Mouse (Mus musculus): ENCODE data around the gene Map3k5. TPM values are rescaled to one million over a fixed set of nuclear protein-coding genes. Genes with fewer than 3 reads are reported as not detected.

Gene Map3k5
- polyA plus RNA-seq, 1 experiment from 2014 or later = 4.0 TPM

DNA sequence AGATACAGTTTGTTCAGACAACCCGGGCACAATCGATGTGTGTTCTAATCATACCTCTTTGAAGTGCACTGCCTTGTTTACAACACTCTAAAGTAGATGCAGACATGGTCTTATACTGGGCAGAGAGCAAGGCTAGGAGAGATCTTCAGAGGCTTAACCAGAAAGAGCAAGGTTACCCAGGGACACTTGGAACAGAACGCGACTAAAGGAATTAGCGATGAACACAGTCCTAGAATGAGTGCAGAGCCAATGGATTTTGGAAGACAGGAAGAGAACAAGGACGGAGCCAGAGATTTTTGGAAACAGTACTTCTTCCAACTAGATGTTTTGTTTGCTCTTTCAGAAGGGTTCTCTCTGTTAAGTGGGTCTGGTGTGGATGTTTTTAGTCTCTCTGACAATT is 137.4 kb downstream of the Map3k5 start:
- Histone ChIP-seq H3K4me2 (replicated peaks; ENCODE audit: low read depth, low read length) (no peak overlapping the region), H3K9ac (ENCODE audit: low read depth, low read length) (no peak overlapping the region), H3K4me3 (ENCODE audit: low read length) (no peak overlapping the region), H3K9me3 (ENCODE audit: control insufficient read depth, low read length) (no peaks in the 10 kb centered on the region), H3K4me1 (ENCODE audit: control insufficient read depth, insufficient read depth, low read length) (no peaks in the 10 kb centered on the region), H3K36me3 (ENCODE audit: control insufficient read depth, insufficient read depth, low read length) (no peaks in the 10 kb centered on the region), H3K27me3 (ENCODE audit: control insufficient read depth, insufficient read depth, low read length) (no peaks in the 10 kb centered on the region), H3K27ac (ENCODE audit: low read depth, low read length) (no peak overlapping the region)
- no peak for ATAC-seq (ENCODE audit: low FRiP score, low TSS enrichment)
- WGBS = 92% methylated on average over 6 of the region's 6 CpGs

DNA sequence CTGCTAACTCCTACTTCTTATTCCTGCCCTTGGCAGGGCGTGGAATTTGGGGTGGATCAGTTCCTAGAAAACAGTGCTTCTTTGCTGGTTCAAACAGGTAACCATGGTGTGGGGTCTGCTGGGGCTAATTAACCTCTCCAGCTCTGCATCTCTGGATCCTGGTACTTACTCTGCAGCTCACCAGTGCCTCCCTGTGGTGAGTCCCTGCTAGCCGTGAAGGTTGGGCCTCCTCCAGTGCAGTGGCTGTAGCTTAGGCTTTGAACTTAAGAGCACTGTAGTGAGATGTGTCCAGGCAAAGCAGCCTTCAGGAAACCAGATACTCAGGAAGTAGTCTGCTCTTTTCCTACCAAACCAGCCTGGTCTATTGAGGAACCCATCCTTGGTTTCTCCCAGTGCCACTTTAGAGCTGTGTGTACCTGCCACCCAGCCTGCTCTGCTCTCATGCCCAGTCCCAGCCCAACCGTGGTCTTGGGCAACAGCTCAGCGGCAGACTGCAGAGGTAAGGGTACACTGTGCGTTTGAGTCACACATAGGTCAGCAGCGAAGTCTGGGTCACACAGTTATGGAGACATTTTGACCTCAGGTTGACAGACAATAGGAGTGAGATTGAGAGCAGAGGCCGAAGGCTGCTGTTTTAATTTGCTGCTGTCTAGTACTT is 139.1 kb downstream of the Map3k5 start:
- no peaks in the 10 kb centered on the region for H3K27me3 ChIP-seq (ENCODE audit: control insufficient read depth, insufficient read depth, low read length)
- 65% methylated on average over 7 of the region's 7 CpGs for WGBS
- no peaks in the 10 kb centered on the region for H3K9me3 ChIP-seq (ENCODE audit: control insufficient read depth, low read length)
- ATAC-seq (ENCODE audit: low FRiP score, low TSS enrichment) = peak; percentile 89
- H3K36me3 ChIP-seq (ENCODE audit: control insufficient read depth, insufficient read depth, low read length) = no peaks in the 10 kb centered on the region
- H3K4me1 ChIP-seq (ENCODE audit: control insufficient read depth, insufficient read depth, low read length) = no peaks in the 10 kb centered on the region
- H3K4me3 ChIP-seq (ENCODE audit: low read length) = no peak overlapping the region
- no peak overlapping the region for H3K27ac ChIP-seq (ENCODE audit: low read depth, low read length)
- H3K4me2 ChIP-seq (replicated peaks; ENCODE audit: low read depth, low read length) = no peak overlapping the region
- H3K9ac ChIP-seq (ENCODE audit: low read depth, low read length) = no peak overlapping the region

DNA sequence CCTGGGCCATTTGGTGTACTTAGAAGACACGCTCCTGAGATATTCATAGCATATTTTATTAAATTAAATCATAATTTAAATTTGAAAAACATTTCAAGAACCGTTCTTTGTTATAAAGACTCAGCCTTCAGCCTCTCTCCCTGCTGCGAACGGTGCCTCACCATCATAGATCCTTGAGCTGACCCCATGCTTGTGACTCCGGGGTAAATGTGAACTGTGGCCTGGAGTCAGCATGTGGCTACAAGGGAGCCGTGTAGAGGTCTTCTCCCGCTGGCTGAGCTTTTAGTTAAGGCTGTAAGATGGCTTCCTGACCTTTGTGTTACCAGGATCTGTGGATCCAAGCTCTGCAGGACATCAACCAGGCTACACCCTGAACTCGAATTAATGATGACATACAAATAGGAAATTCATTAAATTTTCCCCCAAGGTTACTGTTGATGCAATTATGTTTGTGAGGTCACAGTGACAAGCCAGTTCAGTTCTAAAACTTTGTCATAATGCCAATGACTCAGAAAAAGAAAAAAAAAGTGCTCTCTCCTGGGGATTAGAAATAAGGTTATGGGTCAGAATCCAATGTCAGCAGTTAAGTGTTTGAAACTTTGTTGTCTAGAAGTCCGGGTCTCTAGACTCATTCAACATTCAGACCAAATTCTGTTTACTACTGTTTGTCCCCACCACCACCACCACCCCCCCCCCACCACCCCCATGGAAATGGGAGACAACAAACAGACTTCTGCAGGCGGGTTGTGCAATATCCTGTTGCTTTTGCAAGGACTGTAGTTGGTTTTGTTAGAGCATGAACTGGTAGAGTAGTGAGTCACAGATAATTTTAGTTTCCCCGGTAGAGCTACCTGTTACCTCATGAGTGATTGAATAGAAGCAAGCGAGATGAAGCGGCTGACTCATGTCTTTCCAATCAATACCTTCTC is 142.5 kb downstream of the Map3k5 start:
- H3K4me3 ChIP-seq (ENCODE audit: low read length) = no peak overlapping the region
- no peaks in the 10 kb centered on the region for H3K9me3 ChIP-seq (ENCODE audit: control insufficient read depth, low read length)
- ATAC-seq (ENCODE audit: low FRiP score, low TSS enrichment) = no peak
- no peaks in the 10 kb centered on the region for H3K27me3 ChIP-seq (ENCODE audit: control insufficient read depth, insufficient read depth, low read length)
- no peaks in the 10 kb centered on the region for H3K4me1 ChIP-seq (ENCODE audit: control insufficient read depth, insufficient read depth, low read length)
- H3K9ac ChIP-seq (ENCODE audit: low read depth, low read length) = no peak overlapping the region
- H3K36me3 ChIP-seq (ENCODE audit: control insufficient read depth, insufficient read depth, low read length) = no peaks in the 10 kb centered on the region
- H3K27ac ChIP-seq (ENCODE audit: low read depth, low read length) = no peak overlapping the region
- 82% methylated on average over 13 of the region's 13 CpGs for WGBS
- H3K4me2 ChIP-seq (replicated peaks; ENCODE audit: low read depth, low read length) = no peak overlapping the region

DNA sequence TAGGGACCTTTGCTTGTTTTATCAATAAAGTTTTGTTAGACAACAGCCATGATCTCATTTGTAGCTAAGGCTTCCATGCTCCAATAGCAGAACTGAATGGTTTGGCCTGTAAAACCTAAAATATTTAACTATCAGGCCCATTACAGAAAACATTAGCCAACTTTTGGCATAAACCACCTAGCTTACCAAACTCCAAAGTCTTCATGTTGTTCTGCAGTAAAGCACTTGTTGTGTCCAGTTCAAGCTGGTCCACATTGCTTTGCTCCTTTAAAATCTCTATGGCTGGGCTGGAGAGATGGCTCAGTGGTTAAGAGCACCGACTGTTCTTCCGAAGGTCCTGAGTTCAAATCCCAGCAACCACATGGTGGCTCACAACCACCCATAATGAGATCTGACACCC is 144.1 kb downstream of the Map3k5 start:
- no peaks in the 10 kb centered on the region for H3K36me3 ChIP-seq (ENCODE audit: control insufficient read depth, insufficient read depth, low read length)
- H3K27ac ChIP-seq (ENCODE audit: low read depth, low read length) = no peak overlapping the region
- WGBS = 95% methylated on average over 2 of the region's 2 CpGs

DNA sequence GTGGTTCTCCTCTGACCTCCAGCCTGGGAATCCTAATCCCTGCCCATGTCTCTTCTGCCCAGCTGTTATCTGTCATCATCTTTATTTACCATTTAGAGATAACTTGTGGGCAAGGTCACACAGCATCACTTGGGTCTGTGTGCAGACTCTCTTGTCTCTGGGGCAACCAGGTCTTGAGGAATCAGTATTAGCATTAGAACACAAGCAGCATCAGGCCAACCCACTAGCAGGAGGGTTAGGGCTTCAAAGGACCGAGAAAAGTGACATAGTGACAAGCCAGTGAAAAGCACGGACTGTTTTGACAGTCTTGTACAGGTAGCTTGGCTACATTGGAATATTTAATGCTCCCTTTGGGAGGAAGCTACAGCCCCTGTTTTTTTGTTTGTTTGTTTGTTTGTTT is 153.6 kb downstream of the Map3k5 start:
- Histone ChIP-seq H3K4me3 (ENCODE audit: low read length) (no peak overlapping the region), H3K36me3 (ENCODE audit: control insufficient read depth, insufficient read depth, low read length) (no peaks in the 10 kb centered on the region), H3K9me3 (ENCODE audit: control insufficient read depth, low read length) (no peaks in the 10 kb centered on the region), H3K4me1 (ENCODE audit: control insufficient read depth, insufficient read depth, low read length) (no peaks in the 10 kb centered on the region), H3K27ac (ENCODE audit: low read depth, low read length) (no peak overlapping the region), H3K9ac (ENCODE audit: low read depth, low read length) (no peak overlapping the region), H3K4me2 (replicated peaks; ENCODE audit: low read depth, low read length) (no peak overlapping the region), H3K27me3 (ENCODE audit: control insufficient read depth, insufficient read depth, low read length) (no peaks in the 10 kb centered on the region)
- ATAC-seq (ENCODE audit: low FRiP score, low TSS enrichment) = no peak
- WGBS = 77% methylated on average over 2 of the region's 2 CpGs

More for the DNA sequence above, 144.1 kb downstream of the Map3k5 start:
- ATAC-seq (ENCODE audit: low FRiP score, low TSS enrichment) = no peak
- H3K4me1 ChIP-seq (ENCODE audit: control insufficient read depth, insufficient read depth, low read length) = no peaks in the 10 kb centered on the region
- H3K4me2 ChIP-seq (replicated peaks; ENCODE audit: low read depth, low read length) = no peak overlapping the region
- H3K9ac ChIP-seq (ENCODE audit: low read depth, low read length) = no peak overlapping the region
- no peaks in the 10 kb centered on the region for H3K27me3 ChIP-seq (ENCODE audit: control insufficient read depth, insufficient read depth, low read length)
- no peak overlapping the region for H3K4me3 ChIP-seq (ENCODE audit: low read length)
- H3K9me3 ChIP-seq (ENCODE audit: control insufficient read depth, low read length) = no peaks in the 10 kb centered on the region

DNA sequence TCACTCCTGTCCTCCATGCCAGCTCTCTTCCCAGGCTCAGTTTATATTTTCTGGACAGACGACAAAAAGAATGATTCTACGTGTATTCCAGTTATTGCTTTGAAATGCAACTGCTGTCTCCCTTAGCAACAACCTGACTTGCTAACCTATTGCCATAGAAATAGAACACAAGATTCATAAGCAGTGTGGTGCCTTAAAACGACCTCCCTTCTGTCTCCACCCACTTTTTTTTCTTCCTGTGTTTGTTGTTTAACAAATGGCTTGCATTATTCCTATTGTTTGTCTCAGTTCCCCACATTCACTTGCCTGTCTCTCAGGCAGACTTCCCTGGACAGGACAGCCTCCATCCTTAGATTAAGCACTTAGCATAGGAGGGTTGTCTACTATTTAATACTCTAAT is 154.8 kb downstream of the Map3k5 start:
- Histone ChIP-seq H3K4me1 (ENCODE audit: control insufficient read depth, insufficient read depth, low read length) (no peaks in the 10 kb centered on the region), H3K27me3 (ENCODE audit: control insufficient read depth, insufficient read depth, low read length) (no peaks in the 10 kb centered on the region), H3K4me3 (ENCODE audit: low read length) (no peak overlapping the region), H3K36me3 (ENCODE audit: control insufficient read depth, insufficient read depth, low read length) (no peaks in the 10 kb centered on the region), H3K4me2 (replicated peaks; ENCODE audit: low read depth, low read length) (no peak overlapping the region), H3K9me3 (ENCODE audit: control insufficient read depth, low read length) (no peaks in the 10 kb centered on the region), H3K27ac (ENCODE audit: low read depth, low read length) (no peak overlapping the region), H3K9ac (ENCODE audit: low read depth, low read length) (no peak overlapping the region)
- ATAC-seq (ENCODE audit: low FRiP score, low TSS enrichment) = no peak
- WGBS = 71% methylated on average over 3 of the region's 3 CpGs

DNA sequence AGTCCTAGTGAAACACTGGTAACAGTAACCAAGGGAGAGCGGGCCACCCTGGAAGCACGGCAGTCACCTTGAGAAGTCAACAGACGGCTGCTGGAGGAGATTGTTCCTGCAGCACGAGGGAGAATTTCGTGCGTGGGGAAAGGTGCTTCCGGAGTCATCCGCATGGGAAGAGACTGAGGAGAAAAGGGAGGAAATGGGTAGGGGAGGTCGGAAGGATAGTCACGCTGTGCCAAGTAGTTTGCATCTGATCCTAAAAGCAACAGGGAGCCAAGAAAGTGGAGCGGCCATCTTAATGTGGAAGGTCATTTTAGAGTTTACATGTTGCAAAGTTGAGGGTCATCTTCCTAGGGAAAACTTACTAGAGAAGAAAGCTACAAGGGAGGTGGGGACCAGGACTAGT is 155.9 kb downstream of the Map3k5 start:
- no peak overlapping the region for H3K4me3 ChIP-seq (ENCODE audit: low read length)
- no peaks in the 10 kb centered on the region for H3K9me3 ChIP-seq (ENCODE audit: control insufficient read depth, low read length)
- no peak for ATAC-seq (ENCODE audit: low FRiP score, low TSS enrichment)
- H3K4me2 ChIP-seq (replicated peaks; ENCODE audit: low read depth, low read length) = no peak overlapping the region
- no peaks in the 10 kb centered on the region for H3K4me1 ChIP-seq (ENCODE audit: control insufficient read depth, insufficient read depth, low read length)
- H3K27me3 ChIP-seq (ENCODE audit: control insufficient read depth, insufficient read depth, low read length) = no peaks in the 10 kb centered on the region
- H3K27ac ChIP-seq (ENCODE audit: low read depth, low read length) = no peak overlapping the region
- H3K36me3 ChIP-seq (ENCODE audit: control insufficient read depth, insufficient read depth, low read length) = no peaks in the 10 kb centered on the region
- H3K9ac ChIP-seq (ENCODE audit: low read depth, low read length) = no peak overlapping the region
- WGBS = 91% methylated on average over 11 of the region's 11 CpGs

DNA sequence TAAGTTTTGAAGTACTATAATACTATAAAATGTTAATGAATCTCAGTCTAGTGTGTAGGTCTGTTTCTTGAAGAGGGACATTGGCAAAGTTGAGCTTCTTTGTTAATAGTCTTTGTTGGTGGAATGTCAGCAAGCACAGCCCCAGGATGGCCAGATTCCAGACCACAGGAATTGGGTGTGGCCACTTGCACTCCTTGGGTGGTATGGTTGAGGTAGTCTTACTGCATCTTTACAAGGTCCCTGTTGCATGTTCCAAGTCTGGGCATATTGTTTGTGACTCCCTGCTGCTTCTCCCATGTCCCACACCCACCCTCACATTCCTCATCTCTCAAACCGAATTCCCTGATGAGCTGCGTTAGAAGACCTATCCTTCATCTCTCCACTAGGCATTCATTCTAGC is 157.1 kb downstream of the Map3k5 start:
- Histone ChIP-seq H3K27me3 (ENCODE audit: control insufficient read depth, insufficient read depth, low read length) (no peaks in the 10 kb centered on the region), H3K9ac (ENCODE audit: low read depth, low read length) (no peak overlapping the region), H3K4me3 (ENCODE audit: low read length) (no peak overlapping the region), H3K4me1 (ENCODE audit: control insufficient read depth, insufficient read depth, low read length) (no peaks in the 10 kb centered on the region), H3K27ac (ENCODE audit: low read depth, low read length) (no peak overlapping the region), H3K36me3 (ENCODE audit: control insufficient read depth, insufficient read depth, low read length) (no peaks in the 10 kb centered on the region), H3K9me3 (ENCODE audit: control insufficient read depth, low read length) (no peaks in the 10 kb centered on the region), H3K4me2 (replicated peaks; ENCODE audit: low read depth, low read length) (no peak overlapping the region)
- ATAC-seq (ENCODE audit: low FRiP score, low TSS enrichment) = no peak
- WGBS = 92% methylated on average over 2 of the region's 2 CpGs

DNA sequence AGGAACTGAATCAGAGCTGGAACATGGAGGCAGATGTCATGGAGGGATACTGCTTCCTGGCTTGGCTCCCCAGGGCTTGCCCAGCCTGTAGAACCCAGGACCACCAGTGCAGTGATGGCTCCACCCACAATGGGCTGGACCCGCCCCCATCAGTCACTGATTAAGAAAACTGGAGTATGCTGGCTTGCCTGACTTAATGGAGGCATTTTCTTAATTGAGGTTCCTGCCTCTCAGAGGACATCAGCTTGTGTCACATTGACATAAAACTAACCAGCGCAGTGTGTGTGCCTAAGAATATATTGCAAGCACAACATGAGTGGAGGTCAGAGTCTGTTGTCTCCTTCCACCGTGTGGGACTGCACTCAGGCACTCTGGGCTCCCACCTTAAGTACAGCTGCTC is 158.1 kb downstream of the Map3k5 start:
- Histone ChIP-seq H3K36me3 (ENCODE audit: control insufficient read depth, insufficient read depth, low read length) (no peaks in the 10 kb centered on the region), H3K4me1 (ENCODE audit: control insufficient read depth, insufficient read depth, low read length) (no peaks in the 10 kb centered on the region), H3K4me3 (ENCODE audit: low read length) (no peak overlapping the region), H3K27me3 (ENCODE audit: control insufficient read depth, insufficient read depth, low read length) (no peaks in the 10 kb centered on the region), H3K27ac (ENCODE audit: low read depth, low read length) (no peak overlapping the region), H3K4me2 (replicated peaks; ENCODE audit: low read depth, low read length) (no peak overlapping the region), H3K9me3 (ENCODE audit: control insufficient read depth, low read length) (no peaks in the 10 kb centered on the region), H3K9ac (ENCODE audit: low read depth, low read length) (no peak overlapping the region)
- 75% methylated on average over 3 of the region's 3 CpGs for WGBS
- ATAC-seq (ENCODE audit: low FRiP score, low TSS enrichment) = no peak

All from kidney, embryonic 14.5 days (tissue).